Mouse (Mus musculus) heart, embryonic 13.5 days (tissue): ENCODE measurements around the gene Slc6a4. TPM values are rescaled to one million over a fixed set of nuclear protein-coding genes. Genes with fewer than 3 reads are reported as not detected.

Experiments used
- ATAC-seq: fragments of 200-750 bp; cut with Nextera tagmentation; 2 replicates; pipeline ENCODE4 v1.8.0; 2017; ENCODE audit warnings: moderate TSS enrichment; ENCODE audit not compliant: insufficient number of reproducible peaks, low FRiP score, low TSS enrichment; ENCODE audit errors: extremely low read depth
- H3K27ac ChIP-seq: fragments of 300-500 bp; sonication (generic); replicated peaks from 2 replicates; pipeline ENCODE4 v1.5.1; 2015; ENCODE audit warnings: moderate library complexity, mild to moderate bottlenecking, inconsistent platforms
- H3K27me3 ChIP-seq: fragments of 300-500 bp; sonication (generic); replicated peaks from 2 replicates; pipeline ENCODE4 v1.6.1; 2015; ENCODE audit warnings: mild to moderate bottlenecking, inconsistent platforms
- H3K36me3 ChIP-seq: fragments of 300-500 bp; sonication (generic); 2 replicates; pipeline ENCODE4 v1.6.1; 2015; ENCODE audit warnings: mild to moderate bottlenecking, inconsistent platforms
- H3K4me1 ChIP-seq: fragments of 300-500 bp; sonication (generic); 2 replicates; pipeline ENCODE4 v1.6.1; 2015; ENCODE audit warnings: inconsistent platforms
- H3K4me2 ChIP-seq: fragments of 300-500 bp; sonication (generic); 2 replicates; pipeline ENCODE4 v1.6.1; 2015; ENCODE audit warnings: inconsistent platforms, mild to moderate bottlenecking, moderate library complexity
- H3K4me3 ChIP-seq: fragments of 300-500 bp; sonication (generic); 2 replicates; pipeline ENCODE4 v1.5.1; 2015; ENCODE audit warnings: moderate library complexity, mild to moderate bottlenecking, inconsistent platforms
- H3K9ac ChIP-seq: fragments of 300-500 bp; sonication (generic); 2 replicates; pipeline ENCODE4 v1.6.1; 2015; ENCODE audit warnings: inconsistent platforms, mild to moderate bottlenecking, moderate library complexity
- H3K9me3 ChIP-seq: fragments of 300-500 bp; sonication (generic); 2 replicates; pipeline ENCODE4 v1.6.1; 2016; ENCODE audit warnings: inconsistent platforms
- WGBS: fragments of 180-500 bp; shearing (Covaris S2); methylation state at CpG from one replicate; pipeline ENCODE4 v1.1.7; 2015; ENCODE audit warnings: mixed read lengths; 5-methylcytosine and 5-hydroxymethylcytosine counted together
- polyA plus RNA-seq: library from polyadenylated mRNA; unstranded; fragments of >200 nt; fragmentation: Nextera tagmentation; extraction: Ambion mirVana; gene quantifications from 2 replicates; pipeline ENCODE4 v1.2.1, GENCODE M21; 2015

The Slc6a4 gene
- polyA plus RNA-seq, 1 experiment from 2014 or later: 0.98 TPM

- no peak overlapping the region for H3K9ac ChIP-seq
- 43% methylated on average over 20 of the region's 20 CpGs for WGBS
- H3K4me1 ChIP-seq: peaks cover 21% of the 10 kb centered on the region
- H3K4me2 ChIP-seq: no peak overlapping the region
- no peak overlapping the region for H3K27ac ChIP-seq
- H3K9me3 ChIP-seq: no peaks in the 10 kb centered on the region
- no peak overlapping the region for H3K4me3 ChIP-seq
- ATAC-seq: no peak
- H3K27me3 ChIP-seq: peaks cover 56% of the 10 kb centered on the region
- H3K36me3 ChIP-seq: no peaks in the 10 kb centered on the region
Measured at GRCm38 (mm10) chr11:76995966-76996672, 2.3 kb upstream of the Slc6a4 start.

- under 1% methylated on average over 21 of the region's 21 CpGs for WGBS
- ATAC-seq: no peak
- H3K9ac ChIP-seq: peak overlapping the region; percentile 69
- no peak overlapping the region for H3K27ac ChIP-seq
- no peaks in the 10 kb centered on the region for H3K36me3 ChIP-seq
- H3K27me3 ChIP-seq: peaks cover 67% of the 10 kb centered on the region
- H3K4me2 ChIP-seq: peak overlapping the region; percentile 92
- H3K4me1 ChIP-seq: peaks cover 21% of the 10 kb centered on the region
- peak overlapping the region; percentile 63 for H3K4me3 ChIP-seq
- H3K9me3 ChIP-seq: no peaks in the 10 kb centered on the region
Measured at GRCm38 (mm10) chr11:76997305-76997704, 1.1 kb upstream of the Slc6a4 start.

GRCm38 (mm10) chr11:76998705-76999226 is 363 bp downstream of the Slc6a4 start:
- peaks cover 21% of the 10 kb centered on the region for H3K4me1 ChIP-seq
- peak overlapping the region; percentile 92 for H3K4me2 ChIP-seq
- H3K27me3 ChIP-seq: peaks cover 76% of the 10 kb centered on the region
- WGBS: 12% methylated on average over 24 of the region's 24 CpGs
- H3K9ac ChIP-seq: peak overlapping the region; percentile 69
- H3K36me3 ChIP-seq: no peaks in the 10 kb centered on the region
- H3K27ac ChIP-seq: no peak overlapping the region
- H3K9me3 ChIP-seq: no peaks in the 10 kb centered on the region
- H3K4me3 ChIP-seq: peak overlapping the region; percentile 63
- ATAC-seq: no peak

- Histone ChIP-seq H3K27me3 (peaks cover 70% of the 10 kb centered on the region), H3K9ac (no peak overlapping the region), H3K36me3 (no peaks in the 10 kb centered on the region), H3K27ac (no peak overlapping the region), H3K4me3 (no peak overlapping the region), H3K9me3 (no peaks in the 10 kb centered on the region), H3K4me2 (no peak overlapping the region), H3K4me1 (peaks cover 21% of the 10 kb centered on the region)
- 56% methylated on average over 5 of the region's 5 CpGs for WGBS
- no peak for ATAC-seq
Measured at GRCm38 (mm10) chr11:77000741-77001140, 2.3 kb downstream of the Slc6a4 start.

GRCm38 (mm10) chr11:77002361-77002760 is 4.0 kb downstream of the Slc6a4 start:
- H3K9ac ChIP-seq: no peak overlapping the region
- H3K36me3 ChIP-seq: no peaks in the 10 kb centered on the region
- no peaks in the 10 kb centered on the region for H3K9me3 ChIP-seq
- H3K27ac ChIP-seq: no peak overlapping the region
- H3K4me3 ChIP-seq: no peak overlapping the region
- no peak overlapping the region for H3K4me2 ChIP-seq
- H3K4me1 ChIP-seq: peaks cover 22% of the 10 kb centered on the region
- ATAC-seq: no peak
- peaks cover 55% of the 10 kb centered on the region for H3K27me3 ChIP-seq
- WGBS: 48% methylated on average over 1 of the region's 1 CpGs

GRCm38 (mm10) chr11:77005881-77006280 is 7.5 kb downstream of the Slc6a4 start:
- Histone ChIP-seq H3K27ac (no peak overlapping the region), H3K36me3 (no peaks in the 10 kb centered on the region), H3K9me3 (no peaks in the 10 kb centered on the region), H3K4me2 (no peak overlapping the region), H3K4me3 (no peak overlapping the region), H3K4me1 (peaks cover 19% of the 10 kb centered on the region), H3K27me3 (peaks cover 34% of the 10 kb centered on the region), H3K9ac (no peak overlapping the region)
- no peak for ATAC-seq
- 57% methylated on average over 4 of the region's 4 CpGs for WGBS

GRCm38 (mm10) chr11:77006616-77007015 is 8.2 kb downstream of the Slc6a4 start:
- Histone ChIP-seq H3K4me3 (no peak overlapping the region), H3K4me1 (peaks cover 19% of the 10 kb centered on the region), H3K27ac (no peak overlapping the region), H3K9me3 (no peaks in the 10 kb centered on the region), H3K36me3 (no peaks in the 10 kb centered on the region), H3K27me3 (peaks cover 27% of the 10 kb centered on the region), H3K4me2 (no peak overlapping the region), H3K9ac (no peak overlapping the region)
- WGBS: 39% methylated on average over 6 of the region's 6 CpGs
- ATAC-seq: no peak

GRCm38 (mm10) chr11:77009069-77010025 is 10.9 kb downstream of the Slc6a4 start:
- no peaks in the 10 kb centered on the region for H3K9me3 ChIP-seq
- no peak overlapping the region for H3K4me2 ChIP-seq
- peaks cover 19% of the 10 kb centered on the region for H3K4me1 ChIP-seq
- no peak overlapping the region; the same call in 1 of the 2 replicates for H3K9ac ChIP-seq
- no peak overlapping the region for H3K4me3 ChIP-seq
- peaks cover 12% of the 10 kb centered on the region for H3K27me3 ChIP-seq
- WGBS: 52% methylated on average over 16 of the region's 16 CpGs
- ATAC-seq: no peak
- H3K36me3 ChIP-seq: no peaks in the 10 kb centered on the region
- no peak overlapping the region for H3K27ac ChIP-seq

GRCm38 (mm10) chr11:77010762-77011475 is 12.5 kb downstream of the Slc6a4 start:
- H3K27ac ChIP-seq: no peak overlapping the region
- no peaks in the 10 kb centered on the region for H3K36me3 ChIP-seq
- no peak overlapping the region for H3K4me2 ChIP-seq
- peaks cover 19% of the 10 kb centered on the region for H3K4me1 ChIP-seq
- H3K9me3 ChIP-seq: no peaks in the 10 kb centered on the region
- peaks cover 12% of the 10 kb centered on the region; the same call in 1 of the 2 replicates for H3K27me3 ChIP-seq
- no peak overlapping the region for H3K4me3 ChIP-seq
- 75% methylated on average over 10 of the region's 10 CpGs for WGBS
- no peak overlapping the region for H3K9ac ChIP-seq
- no peak for ATAC-seq

GRCm38 (mm10) chr11:77018046-77018445 is 19.6 kb downstream of the Slc6a4 start:
- Histone ChIP-seq H3K36me3 (no peaks in the 10 kb centered on the region), H3K9ac (no peak overlapping the region), H3K27ac (no peak overlapping the region), H3K4me3 (no peak overlapping the region), H3K4me1 (peaks cover 3% of the 10 kb centered on the region; the same call in 1 of the 2 replicates), H3K4me2 (no peak overlapping the region), H3K9me3 (no peaks in the 10 kb centered on the region), H3K27me3 (peaks cover 25% of the 10 kb centered on the region)
- 81% methylated on average over 11 of the region's 11 CpGs for WGBS
- ATAC-seq: no peak

GRCm38 (mm10) chr11:77019539-77019938 is 21.1 kb downstream of the Slc6a4 start:
- Histone ChIP-seq H3K27ac (no peak overlapping the region), H3K4me3 (no peak overlapping the region), H3K9me3 (no peaks in the 10 kb centered on the region), H3K36me3 (no peaks in the 10 kb centered on the region), H3K9ac (no peak overlapping the region), H3K27me3 (peaks cover 25% of the 10 kb centered on the region), H3K4me1 (peaks cover 3% of the 10 kb centered on the region; the same call in 1 of the 2 replicates), H3K4me2 (no peak overlapping the region)
- no peak for ATAC-seq
- 16% methylated on average over 8 of the region's 8 CpGs for WGBS
